Mouse (Mus musculus) kidney, postnatal 4 days (tissue): ENCODE results near the gene Arhgap31.
A peak's percentile ranks its signal among the peaks of the same experiment; 100 is the strongest.
"Not testable (repeated sequence)": the region's sequence is repeated elsewhere in the genome, so short reads cannot be mapped to it uniquely, and the experiment has no call there.

Source experiments
- DNase-seq, 2 experiments: peaks; one replicate each; pipeline ENCODE4 v3.0.0; 2021; ENCODE audit warnings: mixed read lengths in 2 of 2

Arhgap31 gene

GRCm38 (mm10) chr16:38724974-38725373 lies 11.9 kb upstream of the Arhgap31 start:
- DNase-seq = peak in 1 of 2 experiments; percentile 49

GRCm38 (mm10) chr16:38724256-38724655 lies 11.2 kb upstream of the Arhgap31 start:
- DNase-seq = peak in 1 of 2 experiments; percentile 30

GRCm38 (mm10) chr16:38721377-38721776 lies 8.3 kb upstream of the Arhgap31 start:
- DNase-seq = no peak

- DNase-seq = not testable (repeated sequence)
Measured at GRCm38 (mm10) chr16:38714259-38714526, 1.1 kb upstream of the Arhgap31 start.

GRCm38 (mm10) chr16:38713404-38714258 lies 557 bp upstream of the Arhgap31 start:
- DNase-seq = no peak

DNA sequence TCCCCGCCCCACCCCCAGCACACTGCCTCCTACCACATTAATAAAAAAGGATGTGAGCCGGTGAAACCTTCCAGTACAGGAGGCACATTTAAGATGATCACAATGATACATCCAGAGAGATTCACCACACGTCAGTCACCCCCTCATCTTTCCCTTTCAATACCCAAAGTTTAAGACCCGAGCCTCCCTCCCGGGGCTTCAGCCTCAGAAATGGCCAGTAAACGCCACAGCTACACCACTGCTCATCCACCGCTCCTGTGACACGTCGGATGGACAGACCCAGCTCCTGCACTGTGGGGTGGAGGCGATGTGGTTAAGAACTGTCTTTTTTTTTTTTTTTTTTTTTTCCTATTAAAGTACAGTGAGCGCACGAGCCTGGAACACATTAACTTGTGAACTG lies 969 bp downstream of the Arhgap31 start:
- peak in 1 of 2 experiments; percentile 48 for DNase-seq

DNA sequence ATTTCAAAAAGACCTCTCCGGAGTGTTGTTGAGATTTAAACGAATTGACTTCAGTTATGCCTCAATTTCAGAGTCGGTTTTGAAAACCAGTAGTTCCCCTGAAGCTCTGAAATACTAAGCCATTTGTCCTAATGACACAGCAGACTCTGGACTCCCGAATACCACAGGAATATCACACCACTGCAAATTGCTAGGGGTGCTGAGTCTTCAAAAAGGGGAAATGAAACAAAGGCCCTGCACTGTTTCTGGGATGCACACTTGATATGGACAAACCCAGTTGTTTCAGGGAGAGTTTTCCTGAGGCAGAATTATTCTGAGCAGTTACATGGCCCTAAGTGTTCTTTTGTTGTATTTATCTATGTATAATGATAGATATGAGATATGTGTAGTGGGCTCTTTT lies 1.8 kb downstream of the Arhgap31 start:
- DNase-seq = no peak

- no peak for DNase-seq
Measured at GRCm38 (mm10) chr16:38708962-38709520, 4.0 kb downstream of the Arhgap31 start.

GRCm38 (mm10) chr16:38706782-38707181 lies 6.3 kb downstream of the Arhgap31 start:
- no peak for DNase-seq

- DNase-seq = no peak
Measured at GRCm38 (mm10) chr16:38705531-38706281, 7.4 kb downstream of the Arhgap31 start.

DNA sequence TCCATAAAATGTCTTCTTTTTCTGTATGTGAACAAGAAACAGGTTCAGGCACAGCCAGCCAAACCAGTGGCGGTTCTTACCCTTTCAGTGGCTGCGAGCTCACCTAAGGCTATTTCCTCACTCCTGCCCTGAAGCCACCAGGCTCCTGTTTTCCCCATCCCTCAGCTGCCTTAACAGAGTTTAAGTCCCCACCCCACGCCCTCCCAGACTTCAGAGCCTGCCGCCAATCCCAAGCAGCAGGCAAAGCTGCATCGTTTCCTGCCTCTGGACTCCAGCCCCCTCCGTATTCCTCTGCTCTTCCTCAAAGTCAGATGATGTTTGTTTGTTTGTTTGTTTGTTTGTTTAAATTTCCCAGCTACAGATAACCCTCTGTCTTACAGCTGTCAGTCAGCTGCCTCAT lies 9.6 kb downstream of the Arhgap31 start:
- no peak for DNase-seq

DNA sequence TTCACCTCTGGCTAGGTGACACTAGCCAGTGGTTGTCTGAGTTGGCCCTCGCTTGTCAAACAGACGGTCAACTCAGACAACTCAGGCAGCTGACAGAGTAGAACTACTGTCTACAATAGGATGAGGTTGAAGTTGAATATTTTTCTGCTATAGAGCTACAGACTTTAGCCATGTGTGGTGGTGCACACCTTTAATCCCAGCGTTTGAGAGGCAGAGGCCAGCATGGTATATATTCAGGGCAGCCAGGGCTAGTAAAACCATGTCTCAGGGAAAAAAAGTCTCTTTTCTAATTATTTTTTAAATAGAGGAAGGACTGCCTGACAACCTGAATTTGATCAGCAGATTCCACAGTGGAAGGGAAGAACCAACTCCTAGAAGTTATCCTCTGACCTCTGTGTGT lies 10.8 kb downstream of the Arhgap31 start:
- no peak for DNase-seq

- DNase-seq = no peak
Measured at GRCm38 (mm10) chr16:38701492-38702185, 11.4 kb downstream of the Arhgap31 start.

DNA sequence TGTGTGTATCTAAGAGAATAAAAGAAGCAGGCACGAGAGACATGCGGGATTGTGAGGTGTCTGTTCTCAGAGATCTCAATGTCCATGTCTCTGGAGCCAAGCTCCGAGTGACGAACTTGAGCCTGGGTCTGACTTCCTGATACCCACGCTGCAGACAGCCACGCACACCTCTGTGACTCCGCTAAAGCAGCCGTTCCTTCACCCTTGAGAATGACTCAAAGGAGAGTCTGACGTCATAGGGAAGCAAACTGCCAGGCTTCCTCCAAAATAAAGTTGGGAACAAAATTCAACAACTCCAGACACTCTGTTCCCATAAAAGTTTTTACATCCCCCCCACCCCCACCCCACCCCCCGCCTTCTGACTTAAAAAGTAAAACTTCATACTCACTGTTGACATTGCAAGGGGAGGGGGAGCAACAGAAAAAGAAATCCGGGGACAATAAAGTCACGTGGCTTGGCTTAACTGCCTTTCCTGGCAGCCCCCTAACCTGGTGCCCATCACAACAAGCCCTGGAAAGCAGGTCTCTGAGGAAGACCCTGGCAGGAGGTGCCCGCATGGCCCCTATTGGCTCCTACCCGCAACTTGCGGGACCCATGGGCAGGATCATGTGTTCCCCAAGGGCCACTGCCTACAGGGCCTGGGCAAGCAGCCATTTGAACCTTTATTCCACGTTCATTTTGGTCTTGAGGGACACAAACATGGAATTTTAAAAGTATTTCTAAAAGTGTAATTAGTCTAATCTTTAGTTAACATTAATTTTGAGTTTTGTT lies 12.5 kb downstream of the Arhgap31 start:
- DNase-seq = no peak

- no peak for DNase-seq
Measured at GRCm38 (mm10) chr16:38697611-38698010, 15.5 kb downstream of the Arhgap31 start.

- no peak for DNase-seq
Measured at GRCm38 (mm10) chr16:38695557-38695956, 17.5 kb downstream of the Arhgap31 start.

- no peak for DNase-seq
Measured at GRCm38 (mm10) chr16:38694906-38695540, 18.1 kb downstream of the Arhgap31 start.

DNA sequence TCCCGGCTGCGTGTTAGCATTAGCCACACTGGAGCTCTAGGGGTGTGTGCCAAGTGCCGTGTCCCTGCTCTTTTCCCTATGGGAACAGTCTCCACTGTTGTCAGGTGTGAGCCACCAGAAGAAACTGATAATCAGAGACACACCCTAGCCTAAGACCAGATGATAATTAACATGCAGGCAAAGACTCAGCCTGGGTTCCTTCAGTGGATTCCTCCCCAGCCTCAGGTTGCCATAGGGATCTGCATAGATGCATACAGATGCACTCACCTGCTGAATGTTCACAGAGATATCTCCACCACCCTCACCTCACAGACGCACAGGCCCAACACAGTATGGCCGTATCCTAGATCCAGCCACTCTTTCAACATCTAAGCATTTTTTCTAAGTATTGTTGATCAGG lies 22.6 kb downstream of the Arhgap31 start:
- DNase-seq = no peak

DNA sequence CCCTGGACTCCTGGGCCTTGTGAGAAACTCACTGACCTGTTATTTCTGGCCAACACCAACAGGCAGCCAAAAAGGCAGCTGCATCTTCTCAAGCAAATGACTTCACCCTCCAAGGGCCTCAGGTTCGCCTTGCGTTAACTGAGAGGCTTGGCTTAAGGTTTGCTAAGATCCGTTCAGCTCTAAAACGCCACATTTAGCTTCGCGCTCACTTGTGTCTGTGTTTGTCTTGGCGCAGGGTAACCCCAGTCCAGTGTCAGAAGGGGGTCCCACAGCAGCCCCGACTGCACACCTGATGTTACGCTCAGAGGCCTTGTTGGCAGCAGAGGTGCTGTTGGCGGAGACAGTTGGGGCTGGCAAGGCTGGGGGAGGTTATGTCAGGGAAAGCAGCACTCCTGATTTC lies 23.3 kb downstream of the Arhgap31 start:
- peak in 1 of 2 experiments; percentile 34 for DNase-seq

GRCm38 (mm10) chr16:38688531-38689264 lies 24.4 kb downstream of the Arhgap31 start:
- DNase-seq = no peak

GRCm38 (mm10) chr16:38687673-38688072 lies 25.4 kb downstream of the Arhgap31 start:
- DNase-seq = no peak
